Mouse (Mus musculus) neural tube, embryonic 13.5 days (tissue): ENCODE measurements around the gene Mlip. TPM values are rescaled to one million over a fixed set of nuclear protein-coding genes. Genes with fewer than 3 reads are reported as not detected.
A peak's percentile ranks its signal among the peaks of the same experiment; 100 is the strongest.

Experiments
- ATAC-seq: fragments of 200-750 bp; cut with Nextera tagmentation; 2 replicates; pipeline ENCODE4 v1.8.0; 2017; ENCODE audit warnings: low read depth, mild to moderate bottlenecking, moderate TSS enrichment, moderate library complexity
- H3K27ac ChIP-seq: fragments of 300-500 bp; sonication (generic); replicated peaks from 2 replicates; pipeline ENCODE4 v1.5.1; 2015; ENCODE audit warnings: moderate library complexity, mild to moderate bottlenecking, inconsistent platforms
- H3K27me3 ChIP-seq: fragments of 300-500 bp; sonication (generic); 2 replicates; pipeline ENCODE4 v1.6.1; 2015; ENCODE audit warnings: mild to moderate bottlenecking, inconsistent platforms
- H3K36me3 ChIP-seq: fragments of 300-500 bp; sonication (generic); 2 replicates; pipeline ENCODE4 v1.6.1; 2015; ENCODE audit warnings: mild to moderate bottlenecking, inconsistent platforms
- H3K4me1 ChIP-seq: fragments of 300-500 bp; sonication (generic); replicated peaks from 2 replicates; pipeline ENCODE4 v1.6.1; 2015; ENCODE audit warnings: inconsistent platforms
- H3K4me2 ChIP-seq: fragments of 300-500 bp; sonication (generic); 2 replicates; pipeline ENCODE4 v1.6.1; 2015; ENCODE audit warnings: inconsistent platforms, mild to moderate bottlenecking, moderate library complexity
- H3K4me3 ChIP-seq: fragments of 300-500 bp; sonication (generic); 2 replicates; pipeline ENCODE4 v1.5.1; 2015; ENCODE audit warnings: mild to moderate bottlenecking, inconsistent platforms
- H3K9ac ChIP-seq: fragments of 300-500 bp; sonication (generic); 2 replicates; pipeline ENCODE4 v1.6.1; 2015; ENCODE audit warnings: moderate library complexity, mild to moderate bottlenecking, inconsistent platforms
- H3K9me3 ChIP-seq: fragments of 300-500 bp; sonication (generic); 2 replicates; pipeline ENCODE4 v1.6.1; 2016; ENCODE audit warnings: inconsistent platforms
- WGBS: fragments of 180-500 bp; shearing (Covaris S2); methylation state at CpG from one replicate; pipeline ENCODE4 v1.1.7; 2015; 5-methylcytosine and 5-hydroxymethylcytosine counted together
- polyA plus RNA-seq: library from polyadenylated mRNA; unstranded; fragments of >200 nt; fragmentation: Nextera tagmentation; extraction: Ambion mirVana; gene quantifications from 2 replicates; pipeline ENCODE4 v1.2.1, GENCODE M21; 2015

The Mlip gene
- 0.39 and 0.99 TPM in 2 replicates for polyA plus RNA-seq

GRCm38 (mm10) chr9:77352432-77353175 is at the start of gene Mlip:
Gene Mlip, minus strand, starts transcription at chr9:77352969.
- Histone ChIP-seq H3K4me1 (peaks cover 4% of the 10 kb centered on the region; the same call in 1 of the 2 replicates), H3K4me2 (no peak within 1 kb of the TSS), H3K4me3 (no peak within 1 kb of the TSS), H3K9me3 (0 out of 2 replicates have a peak, but pooled peaks cover 4% of the 10 kb centered on the region), H3K36me3 (no peaks in the 10 kb centered on the region), H3K27me3 (no peaks in the 10 kb centered on the region), H3K9ac (no peak within 1 kb of the TSS), H3K27ac (no peak within 1 kb of the TSS)
- no peak for ATAC-seq
- WGBS: 85% methylated on average over 14 of the region's 14 CpGs

- Histone ChIP-seq H3K27me3 (no peaks in the 10 kb centered on the region), H3K27ac (no peak overlapping the region), H3K9me3 (no peaks in the 10 kb centered on the region), H3K4me1 (no peaks in the 10 kb centered on the region), H3K36me3 (no peaks in the 10 kb centered on the region), H3K4me2 (no peak overlapping the region), H3K9ac (no peak overlapping the region), H3K4me3 (no peak overlapping the region)
- 94% methylated on average over 5 of the region's 5 CpGs for WGBS
- no peak for ATAC-seq
Measured at GRCm38 (mm10) chr9:77399801-77400200, 47.0 kb upstream of the Mlip start.

GRCm38 (mm10) chr9:77398856-77399631 is 46.3 kb upstream of the Mlip start:
- Histone ChIP-seq H3K4me1 (no peaks in the 10 kb centered on the region), H3K4me3 (no peak overlapping the region), H3K9ac (no peak overlapping the region), H3K27ac (no peak overlapping the region), H3K27me3 (no peaks in the 10 kb centered on the region), H3K36me3 (no peaks in the 10 kb centered on the region), H3K9me3 (no peaks in the 10 kb centered on the region), H3K4me2 (no peak overlapping the region)
- no peak for ATAC-seq
- WGBS: 77% methylated on average over 13 of the region's 13 CpGs

GRCm38 (mm10) chr9:77397027-77397426 is 44.3 kb upstream of the Mlip start:
- Histone ChIP-seq H3K36me3 (no peaks in the 10 kb centered on the region), H3K4me1 (no peaks in the 10 kb centered on the region), H3K4me2 (no peak overlapping the region), H3K27ac (no peak overlapping the region), H3K27me3 (no peaks in the 10 kb centered on the region), H3K9me3 (no peaks in the 10 kb centered on the region), H3K4me3 (no peak overlapping the region), H3K9ac (no peak overlapping the region)
- WGBS: 82% methylated on average over 4 of the region's 4 CpGs
- ATAC-seq: no peak

GRCm38 (mm10) chr9:77391248-77391647 is 38.5 kb upstream of the Mlip start:
- no peak overlapping the region for H3K4me2 ChIP-seq
- H3K4me3 ChIP-seq: no peak overlapping the region
- no peak overlapping the region for H3K27ac ChIP-seq
- ATAC-seq: no peak
- no peaks in the 10 kb centered on the region for H3K4me1 ChIP-seq
- no peaks in the 10 kb centered on the region for H3K9me3 ChIP-seq
- no peaks in the 10 kb centered on the region for H3K27me3 ChIP-seq
- no peaks in the 10 kb centered on the region for H3K36me3 ChIP-seq
- no peak overlapping the region for H3K9ac ChIP-seq
- WGBS: 89% methylated on average over 10 of the region's 10 CpGs

GRCm38 (mm10) chr9:77388956-77389355 is 36.2 kb upstream of the Mlip start:
- Histone ChIP-seq H3K36me3 (no peaks in the 10 kb centered on the region), H3K27me3 (no peaks in the 10 kb centered on the region), H3K9ac (no peak overlapping the region), H3K4me1 (no peaks in the 10 kb centered on the region), H3K4me2 (no peak overlapping the region), H3K27ac (no peak overlapping the region), H3K4me3 (no peak overlapping the region), H3K9me3 (no peaks in the 10 kb centered on the region)
- ATAC-seq: no peak
- WGBS: 94% methylated on average over 8 of the region's 8 CpGs

- Histone ChIP-seq H3K4me3 (no peak overlapping the region), H3K9me3 (no peaks in the 10 kb centered on the region), H3K36me3 (no peaks in the 10 kb centered on the region), H3K27me3 (no peaks in the 10 kb centered on the region), H3K4me1 (peaks cover 7% of the 10 kb centered on the region), H3K4me2 (no peak overlapping the region), H3K27ac (no peak overlapping the region), H3K9ac (no peak overlapping the region)
- 51% methylated on average over 1 of the region's 1 CpGs for WGBS
- ATAC-seq: no peak
Measured at GRCm38 (mm10) chr9:77386751-77387150, 34.0 kb upstream of the Mlip start.

GRCm38 (mm10) chr9:77385611-77386010 is 32.8 kb upstream of the Mlip start:
- H3K27me3 ChIP-seq: no peaks in the 10 kb centered on the region
- H3K4me2 ChIP-seq: peak overlapping the region; percentile 29
- no peaks in the 10 kb centered on the region for H3K36me3 ChIP-seq
- no peak overlapping the region for H3K27ac ChIP-seq
- no peak overlapping the region for H3K9ac ChIP-seq
- H3K4me3 ChIP-seq: no peak overlapping the region
- 66% methylated on average over 12 of the region's 12 CpGs for WGBS
- no peak for ATAC-seq
- H3K9me3 ChIP-seq: no peaks in the 10 kb centered on the region
- peaks cover 7% of the 10 kb centered on the region for H3K4me1 ChIP-seq

GRCm38 (mm10) chr9:77384651-77385050 is 31.9 kb upstream of the Mlip start:
- no peak overlapping the region for H3K4me3 ChIP-seq
- ATAC-seq: no peak
- H3K27ac ChIP-seq: no peak overlapping the region
- H3K27me3 ChIP-seq: no peaks in the 10 kb centered on the region
- H3K9me3 ChIP-seq: no peaks in the 10 kb centered on the region
- no peak overlapping the region for H3K9ac ChIP-seq
- 90% methylated on average over 9 of the region's 9 CpGs for WGBS
- H3K4me1 ChIP-seq: peaks cover 7% of the 10 kb centered on the region
- no peak overlapping the region for H3K4me2 ChIP-seq
- no peaks in the 10 kb centered on the region for H3K36me3 ChIP-seq

GRCm38 (mm10) chr9:77383951-77384350 is 31.2 kb upstream of the Mlip start:
- H3K27me3 ChIP-seq: no peaks in the 10 kb centered on the region
- no peak overlapping the region for H3K9ac ChIP-seq
- no peaks in the 10 kb centered on the region for H3K36me3 ChIP-seq
- H3K4me1 ChIP-seq: peaks cover 7% of the 10 kb centered on the region
- WGBS: 78% methylated on average over 4 of the region's 4 CpGs
- H3K9me3 ChIP-seq: no peaks in the 10 kb centered on the region
- H3K4me2 ChIP-seq: no peak overlapping the region
- H3K27ac ChIP-seq: no peak overlapping the region
- H3K4me3 ChIP-seq: no peak overlapping the region
- ATAC-seq: no peak

GRCm38 (mm10) chr9:77382514-77382913 is 29.7 kb upstream of the Mlip start:
- H3K9ac ChIP-seq: no peak overlapping the region
- H3K4me1 ChIP-seq: peaks cover 7% of the 10 kb centered on the region
- H3K9me3 ChIP-seq: no peaks in the 10 kb centered on the region
- no peak overlapping the region for H3K27ac ChIP-seq
- no peak for ATAC-seq
- H3K36me3 ChIP-seq: no peaks in the 10 kb centered on the region
- H3K4me2 ChIP-seq: no peak overlapping the region
- 36% methylated on average over 3 of the region's 3 CpGs for WGBS
- no peaks in the 10 kb centered on the region for H3K27me3 ChIP-seq
- no peak overlapping the region for H3K4me3 ChIP-seq

GRCm38 (mm10) chr9:77381565-77381964 is 28.8 kb upstream of the Mlip start:
- H3K4me1 ChIP-seq: peaks cover 7% of the 10 kb centered on the region
- no peak for ATAC-seq
- H3K4me2 ChIP-seq: no peak overlapping the region
- no peak overlapping the region for H3K4me3 ChIP-seq
- 15% methylated on average over 5 of the region's 5 CpGs for WGBS
- H3K36me3 ChIP-seq: no peaks in the 10 kb centered on the region
- H3K9ac ChIP-seq: no peak overlapping the region
- no peaks in the 10 kb centered on the region for H3K9me3 ChIP-seq
- H3K27ac ChIP-seq: no peak overlapping the region
- no peaks in the 10 kb centered on the region for H3K27me3 ChIP-seq
